Mouse (Mus musculus) intestine, postnatal 0 days (tissue): ENCODE results near the gene Pknox2. TPM values are rescaled to one million over a fixed set of nuclear protein-coding genes. Genes with fewer than 3 reads are reported as not detected.

Source experiments
- ATAC-seq: fragments of 200-750 bp; cut with Nextera tagmentation; 2 replicates; pipeline ENCODE4 v1.8.0; 2017; ENCODE audit warnings: mild to moderate bottlenecking, moderate TSS enrichment, moderate library complexity
- H3K27ac ChIP-seq: fragments of 300-500 bp; sonication (generic); 2 replicates; pipeline ENCODE4 v1.5.1; 2014; ENCODE audit warnings: mild to moderate bottlenecking, low read depth, low read length, moderate library complexity
- H3K27me3 ChIP-seq: fragments of 300-500 bp; sonication (generic); replicated peaks from 2 replicates; pipeline ENCODE4 v1.6.1; 2014; ENCODE audit warnings: low read length, mixed read lengths; ENCODE audit not compliant: control insufficient read depth, insufficient read depth
- H3K36me3 ChIP-seq: fragments of 300-500 bp; sonication (generic); 2 replicates; pipeline ENCODE4 v1.6.1; 2014; ENCODE audit warnings: mild to moderate bottlenecking, moderate library complexity; ENCODE audit not compliant: control insufficient read depth, insufficient read depth
- H3K4me1 ChIP-seq: fragments of 300-500 bp; sonication (generic); replicated peaks from 2 replicates; pipeline ENCODE4 v1.6.1; 2014; ENCODE audit warnings: antibody characterized with exemption, low read length, mixed read lengths; ENCODE audit not compliant: control insufficient read depth, insufficient read depth
- H3K4me2 ChIP-seq: fragments of 300-500 bp; sonication (generic); replicated peaks from 2 replicates; pipeline ENCODE4 v1.6.1; 2014; ENCODE audit warnings: low read depth, mild to moderate bottlenecking, moderate library complexity
- H3K4me3 ChIP-seq: fragments of 300-500 bp; sonication (generic); 2 replicates; pipeline ENCODE4 v1.5.1; 2014; ENCODE audit warnings: low read depth, low read length
- H3K9ac ChIP-seq: fragments of 300-500 bp; sonication (generic); 2 replicates; pipeline ENCODE4 v1.6.1; 2014; ENCODE audit warnings: mild to moderate bottlenecking, low read depth, low read length
- H3K9me3 ChIP-seq: fragments of 300-500 bp; sonication (generic); 2 replicates; pipeline ENCODE4 v1.6.1; 2016; ENCODE audit warnings: mixed run types; ENCODE audit not compliant: control insufficient read depth
- CTCF ChIP-seq: sonication (generic); IDR thresholded peaks from 2 replicates; pipeline ENCODE4 v1.5.1; 2016; ENCODE audit warnings: low read depth, mild to moderate bottlenecking, control low read depth, antibody characterized with exemption, moderate library complexity
- WGBS: fragments of 180-500 bp; shearing (Covaris S2); extraction: QIAGEN DNeasy Blood & Tissue Kit; methylation state at CpG from one replicate; pipeline ENCODE4 v1.1.7; 2014; 5-methylcytosine and 5-hydroxymethylcytosine counted together
- polyA plus RNA-seq: library from polyadenylated mRNA; unstranded; fragments of >200 nt; fragmentation: Nextera tagmentation; extraction: Ambion mirVana; gene quantifications from 2 replicates; pipeline ENCODE4 v1.2.1, GENCODE M21; 2015

Pknox2 gene
- polyA plus RNA-seq, 1 experiment from 2014 or later = 2.4 TPM

DNA sequence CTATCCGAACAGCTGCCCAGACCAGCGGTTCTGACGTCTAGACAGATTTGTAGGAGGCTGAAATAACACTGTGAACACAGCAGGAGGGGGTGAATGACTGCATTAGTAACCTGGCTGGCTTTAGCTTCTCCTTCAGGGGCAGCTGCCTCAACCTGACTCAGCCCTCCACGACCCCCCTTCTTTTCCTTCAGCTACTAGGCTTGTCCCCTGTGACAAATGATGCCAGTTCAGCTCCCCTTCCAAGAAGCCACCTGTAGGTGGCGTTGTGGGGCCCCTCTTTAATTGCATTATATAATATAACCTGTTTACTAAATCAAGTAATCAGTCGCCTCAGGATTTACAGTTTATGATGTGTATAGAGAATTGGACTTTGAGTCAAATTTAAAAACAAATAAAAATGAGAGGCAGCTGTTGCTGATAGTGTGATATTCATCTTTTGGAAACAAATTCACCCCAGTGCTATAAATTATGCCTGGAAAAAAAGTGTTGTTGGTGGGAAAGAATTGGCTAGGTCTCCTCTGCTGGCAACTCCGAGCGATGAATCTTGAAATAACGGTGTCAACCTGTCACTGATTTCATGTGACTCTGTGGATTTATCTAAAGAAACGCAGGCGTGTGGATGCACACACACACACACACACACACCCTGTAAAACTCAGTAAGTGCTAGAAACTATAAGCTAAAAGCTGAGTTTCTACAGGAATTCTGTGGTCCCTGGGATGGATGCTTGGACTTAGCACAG, 173.6 kb downstream of the Pknox2 start:
- TF ChIP-seq CTCF = peak; percentile 45
- no peak for ATAC-seq
- H3K27ac ChIP-seq = no peak overlapping the region
- no peaks in the 10 kb centered on the region for H3K9me3 ChIP-seq
- no peak overlapping the region for H3K4me3 ChIP-seq
- no peaks in the 10 kb centered on the region for H3K4me1 ChIP-seq
- 59% methylated on average over 11 of the region's 11 CpGs for WGBS
- no peaks in the 10 kb centered on the region for H3K36me3 ChIP-seq
- no peak overlapping the region for H3K4me2 ChIP-seq
- no peaks in the 10 kb centered on the region for H3K27me3 ChIP-seq
- no peak overlapping the region for H3K9ac ChIP-seq

GRCm38 (mm10) chr9:36972089-36972488, 175.1 kb downstream of the Pknox2 start:
- WGBS = 62% methylated on average over 3 of the region's 3 CpGs
- H3K9me3 ChIP-seq = no peaks in the 10 kb centered on the region
- H3K27ac ChIP-seq = no peak overlapping the region
- no peaks in the 10 kb centered on the region for H3K27me3 ChIP-seq
- no peak for TF ChIP-seq CTCF
- no peak overlapping the region for H3K4me3 ChIP-seq
- no peaks in the 10 kb centered on the region for H3K36me3 ChIP-seq
- no peak for ATAC-seq
- no peak overlapping the region for H3K4me2 ChIP-seq
- no peak overlapping the region for H3K9ac ChIP-seq
- H3K4me1 ChIP-seq = no peaks in the 10 kb centered on the region

DNA sequence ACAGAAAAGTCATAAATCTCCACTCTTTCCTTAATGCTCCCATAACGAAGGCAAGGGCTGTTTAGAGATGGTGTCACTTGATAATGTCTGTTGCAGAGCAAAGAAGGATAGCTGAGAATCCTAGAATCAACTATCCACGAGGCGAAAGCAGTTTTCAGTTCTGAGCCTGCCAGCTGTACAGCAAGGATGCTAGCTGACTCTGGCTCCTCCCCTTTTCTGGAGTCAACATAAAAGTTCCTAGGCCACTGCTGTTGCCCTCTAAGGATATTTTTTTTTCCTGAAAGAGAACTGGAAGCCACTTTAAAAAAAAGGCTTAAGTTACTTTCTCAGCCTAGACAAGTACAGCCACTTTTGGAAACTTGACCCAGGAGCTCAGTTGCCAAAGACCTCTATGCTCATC, 176.1 kb downstream of the Pknox2 start:
- H3K9me3 ChIP-seq = no peaks in the 10 kb centered on the region
- H3K4me3 ChIP-seq = no peak overlapping the region
- H3K4me2 ChIP-seq = no peak overlapping the region
- ATAC-seq = no peak
- TF ChIP-seq CTCF = no peak
- no peaks in the 10 kb centered on the region for H3K36me3 ChIP-seq
- H3K9ac ChIP-seq = no peak overlapping the region
- H3K4me1 ChIP-seq = no peaks in the 10 kb centered on the region
- no peaks in the 10 kb centered on the region for H3K27me3 ChIP-seq
- 8% methylated on average over 3 of the region's 3 CpGs for WGBS
- H3K27ac ChIP-seq = no peak overlapping the region

DNA sequence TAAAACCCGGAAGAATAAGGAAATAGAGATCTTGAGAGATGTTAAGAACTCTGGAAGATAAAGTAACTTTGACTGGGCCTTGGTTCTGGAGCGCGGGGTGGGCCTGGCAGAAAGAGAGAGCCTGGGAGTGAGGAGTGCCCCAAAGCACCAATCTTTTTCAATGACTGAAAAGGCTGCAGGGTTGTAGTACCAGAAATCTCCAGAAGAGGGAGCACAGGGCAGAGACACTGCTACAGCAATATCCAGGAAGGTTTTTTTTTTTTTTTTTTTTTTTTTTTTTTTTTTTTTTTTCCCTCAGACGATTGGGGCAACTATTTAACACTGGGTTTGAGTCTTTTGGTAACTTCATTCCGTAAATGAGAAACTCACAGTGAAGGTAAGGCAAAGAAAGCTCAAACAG, 176.6 kb downstream of the Pknox2 start:
- ATAC-seq = 0 out of 2 replicates have a peak, but pooled peaks have one; percentile 14
- Histone ChIP-seq H3K27me3 (no peaks in the 10 kb centered on the region), H3K4me2 (no peak overlapping the region), H3K4me3 (no peak overlapping the region), H3K4me1 (no peaks in the 10 kb centered on the region), H3K9ac (no peak overlapping the region), H3K9me3 (no peaks in the 10 kb centered on the region), H3K36me3 (no peaks in the 10 kb centered on the region), H3K27ac (no peak overlapping the region)
- peak; percentile 77 for TF ChIP-seq CTCF
- 8% methylated on average over 5 of the region's 5 CpGs for WGBS

GRCm38 (mm10) chr9:36969131-36969530, 178.1 kb downstream of the Pknox2 start:
- Histone ChIP-seq H3K27ac (no peak overlapping the region), H3K4me1 (no peaks in the 10 kb centered on the region), H3K4me2 (no peak overlapping the region), H3K9me3 (no peaks in the 10 kb centered on the region), H3K4me3 (no peak overlapping the region), H3K36me3 (no peaks in the 10 kb centered on the region), H3K9ac (no peak overlapping the region), H3K27me3 (no peaks in the 10 kb centered on the region)
- ATAC-seq = no peak
- 90% methylated on average over 1 of the region's 1 CpGs for WGBS
- no peak for TF ChIP-seq CTCF

- no peak; the same call in 1 of the 2 replicates for ATAC-seq
- WGBS = 42% methylated on average over 7 of the region's 7 CpGs
- Histone ChIP-seq H3K9me3 (no peaks in the 10 kb centered on the region), H3K4me2 (no peak overlapping the region), H3K27ac (no peak overlapping the region), H3K4me3 (no peak overlapping the region), H3K4me1 (no peaks in the 10 kb centered on the region), H3K27me3 (no peaks in the 10 kb centered on the region), H3K36me3 (no peaks in the 10 kb centered on the region), H3K9ac (no peak overlapping the region)
- TF ChIP-seq CTCF = peak; percentile 85
These were observed 178.5 kb downstream of the Pknox2 start for GRCm38 (mm10) chr9:36968713-36969112.
